Mouse (Mus musculus): ENCODE data around the gene Aoah. TPM values are rescaled to one million over a fixed set of nuclear protein-coding genes. Genes with fewer than 3 reads are reported as not detected.

The Aoah gene
- total RNA-seq, 2 experiments from 2014 or later: 0.43 to 0.54 TPM

GRCm38 (mm10) chr13:20916698-20917511, 123.0 kb downstream of the Aoah start:
- no peak for DNase-seq

- no peak for DNase-seq
Observed at GRCm38 (mm10) chr13:20920401-20920800, 126.5 kb downstream of the Aoah start.

GRCm38 (mm10) chr13:20936016-20936415, 142.1 kb downstream of the Aoah start:
- DNase-seq: no peak

- DNase-seq: no peak
Observed at GRCm38 (mm10) chr13:20937452-20937851, 143.5 kb downstream of the Aoah start.

- DNase-seq: no peak
Observed at GRCm38 (mm10) chr13:20939099-20939498, 145.2 kb downstream of the Aoah start.

GRCm38 (mm10) chr13:20940389-20940788, 146.5 kb downstream of the Aoah start:
- no peak for DNase-seq

- no peak for DNase-seq
Observed at GRCm38 (mm10) chr13:20941707-20942106, 147.8 kb downstream of the Aoah start.

- DNase-seq: no peak
Observed at GRCm38 (mm10) chr13:20963086-20963485, 169.2 kb downstream of the Aoah start.

GRCm38 (mm10) chr13:20981234-20982230, 187.6 kb downstream of the Aoah start:
- DNase-seq: no peak

- no peak for DNase-seq
Observed at GRCm38 (mm10) chr13:20985510-20985909, 191.6 kb downstream of the Aoah start.

- DNase-seq: no peak
Observed at GRCm38 (mm10) chr13:20985961-20986360, 192.0 kb downstream of the Aoah start.

GRCm38 (mm10) chr13:21005238-21005637, 211.3 kb downstream of the Aoah start:
- DNase-seq: no peak

- no peak for DNase-seq
Observed at GRCm38 (mm10) chr13:21005642-21006320, 211.9 kb downstream of the Aoah start.

- DNase-seq: no peak
Observed at GRCm38 (mm10) chr13:21006321-21006653, 212.4 kb downstream of the Aoah start.

GRCm38 (mm10) chr13:21013659-21014058, 219.7 kb downstream of the Aoah start:
- no peak for DNase-seq

GRCm38 (mm10) chr13:21024831-21025230, 230.9 kb downstream of the Aoah start:
- DNase-seq: no peak

- DNase-seq: no peak
Observed at GRCm38 (mm10) chr13:21033176-21033575, 239.3 kb downstream of the Aoah start.

- no peak for DNase-seq
Observed at GRCm38 (mm10) chr13:21035011-21035410, 241.1 kb downstream of the Aoah start.

GRCm38 (mm10) chr13:21035981-21036380, 242.1 kb downstream of the Aoah start:
- no peak for DNase-seq

- no peak for DNase-seq
Observed at GRCm38 (mm10) chr13:21040589-21041199, 246.8 kb downstream of the Aoah start.

GRCm38 (mm10) chr13:21050118-21050517, 256.2 kb downstream of the Aoah start:
- DNase-seq: no peak

GRCm38 (mm10) chr13:21066021-21066420, 272.1 kb downstream of the Aoah start:
- DNase-seq: no peak

All from gastrocnemius, postnatal 25 days (tissue).